Comparison of ENCODE assay signal across 12 mouse cellular contexts in the genomic region with DNA sequence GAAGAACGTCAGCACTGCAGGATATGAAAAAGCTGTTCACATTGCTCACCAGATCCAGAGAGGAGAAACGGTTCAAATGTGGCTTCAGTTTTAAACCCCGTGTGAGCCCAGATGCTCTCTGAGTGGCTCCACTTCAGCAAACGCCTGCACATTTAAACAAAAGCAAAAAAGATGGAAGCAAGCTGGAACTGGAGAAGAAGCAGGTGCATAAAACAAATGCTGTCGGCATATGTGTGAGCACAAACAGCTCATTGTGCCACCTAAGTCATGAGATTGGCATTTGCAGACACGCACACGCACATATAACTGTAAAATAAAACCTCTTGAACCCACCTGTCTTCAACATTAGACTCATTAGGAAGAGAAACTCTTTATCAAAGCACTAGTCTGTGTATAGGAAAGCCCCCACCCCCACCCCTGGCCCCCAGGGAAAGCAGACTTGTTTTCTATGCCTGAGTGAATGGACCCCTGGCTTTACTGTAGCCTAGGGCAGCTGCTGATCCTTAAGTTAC.
A peak's percentile ranks its signal among the peaks of the same experiment; 100 is the strongest.
DNase-seq lines count a peak whose midpoint lies in the region; ATAC-seq lines count a peak whose summit lies in the region.
"Had no signal": no experiment of that assay in that cellular context is flagged by ENCODE, and none has a peak within 500 bp of the region (broad histone marks: within the 10 kb centered on the region; RNA-seq: fewer than 3 reads in every experiment).

No protein-coding gene starts in this region.

- intact Hi-C loops in left cerebral cortex, postnatal 14 days (cut with DNase I), result no loop called here

- no peak overlapping the region for H3K9ac ChIP-seq in hindbrain, embryonic 12.5 days
- H3K9ac ChIP-seq in embryonic facial prominence, embryonic 15.5 days, result no peak overlapping the region

- H3K27me3 ChIP-seq in hindbrain, embryonic 12.5 days, result no peaks in the 10 kb centered on the region
- no peaks in the 10 kb centered on the region for H3K27me3 ChIP-seq in hindbrain, embryonic 10.5 days (ENCODE audit: insufficient read depth, poor library complexity, severe bottlenecking)
- no peaks in the 10 kb centered on the region for H3K27me3 ChIP-seq in embryonic facial prominence, embryonic 15.5 days

- 56% methylated on average over 7 of the region's 7 CpGs for WGBS in hindbrain, embryonic 12.5 days
- WGBS in hindbrain, embryonic 10.5 days, result 69% methylated on average over 7 of the region's 7 CpGs
- 17% methylated on average over 7 of the region's 7 CpGs for whole genome bisulfite sequencing in embryonic facial prominence, embryonic 15.5 days

- no peak overlapping the region for H3K4me3 ChIP-seq in hindbrain, embryonic 12.5 days
- no peak overlapping the region for H3K4me3 ChIP-seq in hindbrain, embryonic 10.5 days
- H3K4me3 ChIP-seq in embryonic facial prominence, embryonic 15.5 days (replicated peaks), result no peak overlapping the region

- H3K4me1 ChIP-seq in hindbrain, embryonic 12.5 days, result peaks cover 10% of the 10 kb centered on the region
- peaks cover 14% of the 10 kb centered on the region for H3K4me1 ChIP-seq in hindbrain, embryonic 10.5 days (replicated peaks)
- H3K4me1 ChIP-seq in embryonic facial prominence, embryonic 15.5 days, result no peaks in the 10 kb centered on the region

- DNase-seq in hindbrain, embryonic 10.5 days (ENCODE audit: low spot score), result no peak
- peak; percentile 25 for DNase-seq in Muller cell, postnatal 12 days (ENCODE audit: inconsistent ontology term)
- peak; percentile 38 to 44 for DNase-seq in layer of hippocampus, adult 8-10 months (ENCODE audit: low spot score in 2 of 2)
- DNase-seq in yolk sac, embryonic 10.5 days (ENCODE audit: low spot score), result no peak
- no peak for DNase-seq in thymus, postnatal 25 days
- no peak for DNase-seq in left cerebral cortex, postnatal 14 days (ENCODE audit: low spot score in 2 of 2)
- DNase-seq: gastrocnemius, postnatal 14 days; kidney, adult 2 months; lung, adult 18-20 months; thymus, postnatal 36 days had no signal

- no peaks in the 10 kb centered on the region for H3K36me3 ChIP-seq in hindbrain, embryonic 12.5 days
- no peaks in the 10 kb centered on the region for H3K36me3 ChIP-seq in hindbrain, embryonic 10.5 days
- H3K36me3 ChIP-seq in embryonic facial prominence, embryonic 15.5 days, result no peaks in the 10 kb centered on the region

- no peak overlapping the region for H3K4me2 ChIP-seq in hindbrain, embryonic 12.5 days (replicated peaks)
- no peak overlapping the region for H3K4me2 ChIP-seq in embryonic facial prominence, embryonic 15.5 days (replicated peaks)

- H3K27ac ChIP-seq in hindbrain, embryonic 12.5 days, result no peak overlapping the region
- no peak overlapping the region for H3K27ac ChIP-seq in hindbrain, embryonic 10.5 days
- H3K27ac ChIP-seq in embryonic facial prominence, embryonic 15.5 days (replicated peaks), result no peak overlapping the region

- ATAC-seq in hindbrain, embryonic 12.5 days (ENCODE audit: low FRiP score), result 0 out of 2 replicates have a peak, but pooled peaks have one; percentile 46
- ATAC-seq in embryonic facial prominence, embryonic 15.5 days (ENCODE audit: insufficient number of reproducible peaks, low FRiP score, low TSS enrichment, low read depth), result peak; percentile 71; the same call in 1 of the 2 replicates

- no peaks in the 10 kb centered on the region for H3K9me3 ChIP-seq in hindbrain, embryonic 12.5 days (replicated peaks)
- no peaks in the 10 kb centered on the region for H3K9me3 ChIP-seq in hindbrain, embryonic 10.5 days
- no peaks in the 10 kb centered on the region for H3K9me3 ChIP-seq in embryonic facial prominence, embryonic 15.5 days (replicated peaks)

Comparison
In these comparisons a context has a peak if more than half of its experiments do, and no peak if none do; other contexts are left out.
1. DNase-seq: peak in Muller cell, postnatal 12 days (single experiment) and layer of hippocampus, adult 8-10 months (2 of 2); none in hindbrain, embryonic 10.5 days (single experiment), yolk sac, embryonic 10.5 days (single experiment), thymus, postnatal 25 days (single experiment) and left cerebral cortex, postnatal 14 days (0 of 2).